ENCODE assay signal across 11 mouse cellular contexts in genomic region chr10:85655881-85656280, GRCm38 (mm10).
DNase-seq lines count a peak whose midpoint lies in the region; ATAC-seq and TF ChIP-seq lines count a peak whose summit lies in the region.
"Had no signal": no experiment of that assay in that cellular context is flagged by ENCODE, and none has a peak within 500 bp of the region (broad histone marks: within the 10 kb centered on the region; RNA-seq: fewer than 3 reads in every experiment).

No protein-coding gene starts in this region.

- H3K36me3 ChIP-seq in hindbrain, embryonic 11.5 days (ENCODE audit: control insufficient read depth, insufficient read depth, low read length): no peaks in the 10 kb centered on the region
- no peaks in the 10 kb centered on the region for H3K36me3 ChIP-seq in hindbrain, embryonic 10.5 days
- H3K36me3 ChIP-seq in C2C12 (ENCODE audit: control insufficient read depth, insufficient read depth): no peaks in the 10 kb centered on the region
- H3K36me3 ChIP-seq in heart, embryonic 11.5 days (ENCODE audit: control insufficient read depth, insufficient read depth, low read length): no peaks in the 10 kb centered on the region
- H3K36me3 ChIP-seq in lung, embryonic 15.5 days: no peaks in the 10 kb centered on the region

- H3K4me3 ChIP-seq in hindbrain, embryonic 11.5 days (ENCODE audit: low read depth, low read length): no peak overlapping the region
- no peak overlapping the region for H3K4me3 ChIP-seq in hindbrain, embryonic 10.5 days
- no peak overlapping the region for H3K4me3 ChIP-seq in C2C12 (ENCODE audit: insufficient read depth, poor library complexity, severe bottlenecking)
- H3K4me3 ChIP-seq in heart, embryonic 11.5 days (ENCODE audit: low read depth, low read length): no peak overlapping the region
- H3K4me3 ChIP-seq in lung, embryonic 15.5 days: no peak overlapping the region

- H3K9me3 ChIP-seq in hindbrain, embryonic 11.5 days (ENCODE audit: control insufficient read depth, low read length): no peaks in the 10 kb centered on the region
- H3K9me3 ChIP-seq in hindbrain, embryonic 10.5 days: no peaks in the 10 kb centered on the region
- H3K9me3 ChIP-seq in heart, embryonic 11.5 days (replicated peaks; ENCODE audit: control insufficient read depth, low read length): no peaks in the 10 kb centered on the region
- H3K9me3 ChIP-seq in lung, embryonic 15.5 days: no peaks in the 10 kb centered on the region

- no peaks in the 10 kb centered on the region for H3K79me2 ChIP-seq in C2C12 (ENCODE audit: control insufficient read depth, insufficient read depth)

- H3K4me1 ChIP-seq in hindbrain, embryonic 11.5 days (replicated peaks; ENCODE audit: control insufficient read depth, insufficient read depth, low read length): no peaks in the 10 kb centered on the region
- H3K4me1 ChIP-seq in hindbrain, embryonic 10.5 days (replicated peaks): 0 out of 2 replicates have a peak, but pooled peaks cover 3% of the 10 kb centered on the region
- no peaks in the 10 kb centered on the region for H3K4me1 ChIP-seq in heart, embryonic 11.5 days (ENCODE audit: control insufficient read depth, insufficient read depth, low read length)
- H3K4me1 ChIP-seq in lung, embryonic 15.5 days: peaks cover 10% of the 10 kb centered on the region; the same call in 1 of the 2 replicates

- ATAC-seq in hindbrain, embryonic 11.5 days (ENCODE audit: low FRiP score): no peak
- ATAC-seq in heart, embryonic 11.5 days (replicated peaks; ENCODE audit: insufficient number of reproducible peaks, low FRiP score, low TSS enrichment): peak; percentile 73
- peak; percentile 82 for ATAC-seq in lung, embryonic 15.5 days (ENCODE audit: borderline replicate concordance, extremely low read depth, low FRiP score, low TSS enrichment)
- ATAC-seq: Patski had no signal

- no peaks in the 10 kb centered on the region for H3K27me3 ChIP-seq in hindbrain, embryonic 11.5 days (ENCODE audit: control insufficient read depth, insufficient read depth, low read length)
- no peaks in the 10 kb centered on the region for H3K27me3 ChIP-seq in hindbrain, embryonic 10.5 days (ENCODE audit: insufficient read depth, poor library complexity, severe bottlenecking)
- no peaks in the 10 kb centered on the region for H3K27me3 ChIP-seq in C2C12 (ENCODE audit: control insufficient read depth, insufficient read depth, insufficient read length)
- H3K27me3 ChIP-seq in heart, embryonic 11.5 days (ENCODE audit: control insufficient read depth, insufficient read depth, low read length): no peaks in the 10 kb centered on the region
- no peaks in the 10 kb centered on the region; the same call in 1 of the 2 replicates for H3K27me3 ChIP-seq in lung, embryonic 15.5 days
- H3K27me3 ChIP-seq: Patski had no signal

- no peak overlapping the region for H3ac ChIP-seq in C2C12 (ENCODE audit: control insufficient read depth, insufficient read length, low read depth)

- no peak overlapping the region for H3K9ac ChIP-seq in hindbrain, embryonic 11.5 days (ENCODE audit: low read depth, low read length)
- H3K9ac ChIP-seq in heart, embryonic 11.5 days (ENCODE audit: low read depth, low read length): no peak overlapping the region
- H3K9ac ChIP-seq in lung, embryonic 15.5 days: no peak overlapping the region

- 84% methylated on average over 4 of the region's 4 CpGs for WGBS in hindbrain, embryonic 11.5 days
- WGBS in hindbrain, embryonic 10.5 days: 78% methylated on average over 4 of the region's 4 CpGs
- WGBS in heart, embryonic 11.5 days (ENCODE audit: insufficient replicate concordance): 50% methylated on average over 4 of the region's 4 CpGs
- WGBS in lung, embryonic 15.5 days: 16% methylated on average over 4 of the region's 4 CpGs

- H3K79me3 ChIP-seq in C2C12 (ENCODE audit: low read depth): no peaks in the 10 kb centered on the region

- no peak overlapping the region for H3K4me2 ChIP-seq in hindbrain, embryonic 11.5 days (replicated peaks; ENCODE audit: low read depth, low read length)
- H3K4me2 ChIP-seq in heart, embryonic 11.5 days: no peak overlapping the region
- H3K4me2 ChIP-seq in lung, embryonic 15.5 days: no peak overlapping the region

- H3K27ac ChIP-seq in hindbrain, embryonic 11.5 days (ENCODE audit: low read depth, low read length): no peak overlapping the region
- H3K27ac ChIP-seq in hindbrain, embryonic 10.5 days: no peak overlapping the region
- peak overlapping the region; percentile 25; the same call in 1 of the 2 replicates for H3K27ac ChIP-seq in heart, embryonic 11.5 days (ENCODE audit: low read depth, low read length)
- no peak overlapping the region for H3K27ac ChIP-seq in lung, embryonic 15.5 days

- peak; percentile 4 for DNase-seq in hindbrain, embryonic 11.5 days (ENCODE audit: low spot score)
- no peak for DNase-seq in hindbrain, embryonic 10.5 days (ENCODE audit: low spot score)
- DNase-seq in urinary bladder, postnatal 25 days (ENCODE audit: low spot score): no peak
- DNase-seq in urinary bladder, postnatal 14 days (ENCODE audit: low spot score): no peak
- no peak for DNase-seq in thymus, postnatal 36 days
- DNase-seq: cerebellum, adult 8-10 months; kidney, adult 9 months had no signal

- no peak for TF ChIP-seq CTCF in C2C12 (IDR thresholded peaks at IDR 0.05; ENCODE audit: control insufficient read depth, insufficient read depth, insufficient read length)

TF ChIP-seq in C2C12, 6 proteins besides CTCF, POLR2A, EP300 and RAD21:
- TF ChIP-seq MAX (IDR thresholded peaks at IDR 0.05) (peak; percentile 39), MYOD1 (IDR thresholded peaks at IDR 0.05; ENCODE audit: control insufficient read depth, insufficient read length, low read depth) (peak; percentile 86), USF1 (IDR thresholded peaks at IDR 0.05; ENCODE audit: low read depth) (no peak)
TF ChIP-seq in C2C12: peak in this region for 2.
